Mouse (Mus musculus): ENCODE data around the gene Defb45.

DNA sequence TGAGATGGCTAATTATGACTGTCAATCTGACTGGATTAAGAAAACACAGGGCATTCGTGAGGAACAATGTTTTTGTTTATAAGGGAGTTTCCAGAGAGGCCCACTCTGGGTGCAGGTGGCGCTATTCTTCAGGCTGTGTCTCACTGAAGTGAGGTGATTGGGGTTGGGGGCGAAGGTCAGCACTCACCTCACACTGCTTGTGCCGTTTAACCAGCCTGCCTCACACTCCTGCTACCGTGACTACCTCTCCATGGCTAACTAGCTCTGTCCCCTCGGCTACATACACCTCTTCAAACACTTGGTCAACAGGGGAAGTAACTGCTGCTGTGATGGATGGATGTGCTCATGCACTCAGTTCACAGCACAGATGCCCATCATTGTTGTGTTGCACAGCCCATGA, 10.2 kb downstream of the Defb45 start:
- no peak for TF ChIP-seq CTCF (IDR thresholded peaks at IDR 0.05; ENCODE audit: low read depth, low read length)
- TF ChIP-seq POLR2AphosphoS5 (IDR thresholded peaks at IDR 0.05; ENCODE audit: insufficient replicate concordance, low read depth, low read length), result no peak
- TF ChIP-seq TAL1 (conservative IDR thresholded peaks at IDR 0.05; ENCODE audit: low read depth, low read length), result no peak
